Comparison of ENCODE assay signal across 12 mouse cellular contexts in genomic region chr5:111096750-111097149, GRCm38 (mm10).
A peak's percentile ranks its signal among the peaks of the same experiment; 100 is the strongest.
DNase-seq lines count a peak whose midpoint lies in the region; ATAC-seq and TF ChIP-seq lines count a peak whose summit lies in the region.
"Had no signal": no experiment of that assay in that cellular context is flagged by ENCODE, and none has a peak within 500 bp of the region (broad histone marks: within the 10 kb centered on the region; RNA-seq: fewer than 3 reads in every experiment).

No protein-coding gene starts in this region.

- no peak overlapping the region for H3K4me3 ChIP-seq in forebrain, embryonic 12.5 days (replicated peaks)
- H3K4me3 ChIP-seq in forebrain, embryonic 11.5 days (ENCODE audit: low read depth, low read length) = no peak overlapping the region
- H3K4me3 ChIP-seq in stomach, embryonic 16.5 days (replicated peaks; ENCODE audit: low read length) = no peak overlapping the region
- H3K4me3 ChIP-seq in stomach, postnatal 0 days (ENCODE audit: low read depth, low read length) = no peak overlapping the region
- H3K4me3 ChIP-seq in intestine, embryonic 16.5 days (ENCODE audit: low read length) = no peak overlapping the region
- H3K4me3 ChIP-seq: heart, embryonic 15.5 days; left cerebral cortex, adult 2 months had no signal

- TF ChIP-seq EP300 in stomach, postnatal 0 days (optimal IDR thresholded peaks at IDR 0.05) = no peak

- no peak overlapping the region for H3K9ac ChIP-seq in forebrain, embryonic 12.5 days
- H3K9ac ChIP-seq in forebrain, embryonic 11.5 days (ENCODE audit: low read length) = no peak overlapping the region
- H3K9ac ChIP-seq in stomach, embryonic 16.5 days (ENCODE audit: low read length) = no peak overlapping the region
- H3K9ac ChIP-seq in stomach, postnatal 0 days (ENCODE audit: low read length) = no peak overlapping the region
- no peak overlapping the region for H3K9ac ChIP-seq in intestine, embryonic 16.5 days (ENCODE audit: low read depth, low read length)
- H3K9ac ChIP-seq: heart, embryonic 15.5 days had no signal

- H3K36me3 ChIP-seq in forebrain, embryonic 12.5 days (replicated peaks) = peaks cover 18% of the 10 kb centered on the region
- H3K36me3 ChIP-seq in forebrain, embryonic 11.5 days (ENCODE audit: control insufficient read depth, insufficient read depth, low read length) = no peaks in the 10 kb centered on the region
- no peaks in the 10 kb centered on the region for H3K36me3 ChIP-seq in stomach, embryonic 16.5 days (ENCODE audit: control insufficient read depth, insufficient read depth, low read length)
- H3K36me3 ChIP-seq in stomach, postnatal 0 days (ENCODE audit: control insufficient read depth, insufficient read depth, low read length) = no peaks in the 10 kb centered on the region; the same call in 1 of the 2 replicates
- H3K36me3 ChIP-seq in intestine, embryonic 16.5 days (ENCODE audit: control insufficient read depth, insufficient read depth, low read length) = no peaks in the 10 kb centered on the region

- H3K9me3 ChIP-seq in forebrain, embryonic 12.5 days = no peaks in the 10 kb centered on the region
- H3K9me3 ChIP-seq in forebrain, embryonic 11.5 days (ENCODE audit: control insufficient read depth, low read length) = no peaks in the 10 kb centered on the region
- H3K9me3 ChIP-seq in stomach, embryonic 16.5 days (replicated peaks; ENCODE audit: control insufficient read depth, low read length) = no peaks in the 10 kb centered on the region
- no peaks in the 10 kb centered on the region for H3K9me3 ChIP-seq in stomach, postnatal 0 days (ENCODE audit: control insufficient read depth, low read length)
- H3K9me3 ChIP-seq in intestine, embryonic 16.5 days (ENCODE audit: control insufficient read depth, low read length) = no peaks in the 10 kb centered on the region
- H3K9me3 ChIP-seq: heart, embryonic 15.5 days had no signal

- ATAC-seq in forebrain, embryonic 12.5 days (ENCODE audit: low FRiP score) = 0 out of 2 replicates have a peak, but pooled peaks have one; percentile 27
- no peak for ATAC-seq in forebrain, embryonic 11.5 days (replicated peaks; ENCODE audit: low FRiP score)
- no peak for ATAC-seq in stomach, embryonic 16.5 days (ENCODE audit: insufficient read depth, low FRiP score)
- no peak for ATAC-seq in stomach, postnatal 0 days (ENCODE audit: low FRiP score, low TSS enrichment)
- peak; percentile 48 for ATAC-seq in inflammation-experienced regulatory T-cells, adult 6 months
- ATAC-seq in intestine, embryonic 16.5 days = no peak
- ATAC-seq: activated CD4-positive, CD25-positive, alpha-beta regulatory T cell, adult 4 months had no signal

- no peak overlapping the region for H3K4me2 ChIP-seq in forebrain, embryonic 12.5 days
- no peak overlapping the region for H3K4me2 ChIP-seq in forebrain, embryonic 11.5 days (ENCODE audit: low read depth, low read length, severe bottlenecking)
- H3K4me2 ChIP-seq in stomach, embryonic 16.5 days (ENCODE audit: low read depth, low read length) = no peak overlapping the region
- H3K4me2 ChIP-seq in stomach, postnatal 0 days (replicated peaks; ENCODE audit: low read depth) = no peak overlapping the region
- no peak overlapping the region for H3K4me2 ChIP-seq in intestine, embryonic 16.5 days (ENCODE audit: low read depth, low read length)
- H3K4me2 ChIP-seq: heart, embryonic 15.5 days had no signal

- no peak for DNase-seq in forebrain, embryonic 11.5 days (ENCODE audit: low spot score)
- no peak for DNase-seq in stomach, postnatal 0 days (ENCODE audit: low spot score)
- no peak for DNase-seq in gastrocnemius, postnatal 14 days
- no peak for DNase-seq in left cerebral cortex, postnatal 36 days (ENCODE audit: low spot score in 2 of 2)
- DNase-seq: cerebellum, adult 2 months had no signal

- no peak overlapping the region for H3K27ac ChIP-seq in forebrain, embryonic 12.5 days
- H3K27ac ChIP-seq in forebrain, embryonic 11.5 days (ENCODE audit: low read depth, low read length) = no peak overlapping the region
- 0 out of 2 replicates have a peak overlapping the region, but pooled peaks have one; percentile 29 for H3K27ac ChIP-seq in stomach, embryonic 16.5 days (ENCODE audit: low read length)
- H3K27ac ChIP-seq in stomach, postnatal 0 days (replicated peaks) = no peak overlapping the region
- no peak overlapping the region for H3K27ac ChIP-seq in intestine, embryonic 16.5 days (ENCODE audit: low read length)
- H3K27ac ChIP-seq: heart, embryonic 15.5 days; left cerebral cortex, adult 2 months had no signal

- intact Hi-C loops in gastrocnemius, postnatal 14 days (cut with DNase I; ENCODE audit: low total_unique reads) = no loop called here
- intact Hi-C loops in left cerebral cortex, postnatal 36 days (cut with DNase I) = no loop called here

- no peak for TF ChIP-seq CTCF in stomach, postnatal 0 days (IDR thresholded peaks at IDR 0.05; ENCODE audit: low read depth)

- peaks cover 34% of the 10 kb centered on the region for H3K4me1 ChIP-seq in forebrain, embryonic 12.5 days
- peaks cover 7% of the 10 kb centered on the region; the same call in 1 of the 2 replicates for H3K4me1 ChIP-seq in forebrain, embryonic 11.5 days (replicated peaks; ENCODE audit: control insufficient read depth, insufficient read depth, low read length)
- H3K4me1 ChIP-seq in stomach, embryonic 16.5 days (ENCODE audit: control insufficient read depth, insufficient read depth, low read length) = peaks cover 18% of the 10 kb centered on the region
- H3K4me1 ChIP-seq in stomach, postnatal 0 days (replicated peaks; ENCODE audit: control insufficient read depth, insufficient read depth) = 0 out of 2 replicates have a peak, but pooled peaks cover 2% of the 10 kb centered on the region
- peaks cover 17% of the 10 kb centered on the region for H3K4me1 ChIP-seq in intestine, embryonic 16.5 days (ENCODE audit: control insufficient read depth, insufficient read depth, low read length)

- 0 out of 2 replicates have a peak, but pooled peaks cover 5% of the 10 kb centered on the region for H3K27me3 ChIP-seq in forebrain, embryonic 12.5 days
- H3K27me3 ChIP-seq in forebrain, embryonic 11.5 days (ENCODE audit: control insufficient read depth, insufficient read depth, low read length) = no peaks in the 10 kb centered on the region
- H3K27me3 ChIP-seq in stomach, embryonic 16.5 days (ENCODE audit: control insufficient read depth, insufficient read depth, low read length) = no peaks in the 10 kb centered on the region
- no peaks in the 10 kb centered on the region for H3K27me3 ChIP-seq in stomach, postnatal 0 days (ENCODE audit: control insufficient read depth, insufficient read depth, low read length)
- H3K27me3 ChIP-seq in intestine, embryonic 16.5 days (replicated peaks; ENCODE audit: control insufficient read depth, insufficient read depth, low read length) = no peaks in the 10 kb centered on the region
- H3K27me3 ChIP-seq: heart, embryonic 15.5 days had no signal

- 35% methylated on average over 5 of the region's 5 CpGs for WGBS in forebrain, embryonic 12.5 days
- 40% methylated on average over 5 of the region's 5 CpGs for WGBS in forebrain, embryonic 11.5 days
- WGBS in stomach, embryonic 16.5 days = 55% methylated on average over 5 of the region's 5 CpGs
- 58% methylated on average over 5 of the region's 5 CpGs for WGBS in stomach, postnatal 0 days
- WGBS in intestine, embryonic 16.5 days = 55% methylated on average over 5 of the region's 5 CpGs

Comparison
In these comparisons a context has a peak if more than half of its experiments do, and no peak if none do; other contexts are left out.
1. ATAC-seq: peak in forebrain, embryonic 12.5 days (single experiment) and inflammation-experienced regulatory T-cells, adult 6 months (single experiment); none in forebrain, embryonic 11.5 days (single experiment), stomach, embryonic 16.5 days (single experiment), stomach, postnatal 0 days (single experiment) and intestine, embryonic 16.5 days (single experiment).